Comparison of ENCODE assay signal across 11 mouse cellular contexts in genomic region chr4:142065270-142065669, GRCm38 (mm10). TPM values are rescaled to one million over a fixed set of nuclear protein-coding genes. Genes with fewer than 3 reads are reported as not detected.
DNase-seq lines count a peak whose midpoint lies in the region; ATAC-seq and TF ChIP-seq lines count a peak whose summit lies in the region.
"Had no signal": no experiment of that assay in that cellular context is flagged by ENCODE, and none has a peak within 500 bp of the region (broad histone marks: within the 10 kb centered on the region; RNA-seq: fewer than 3 reads in every experiment).

No protein-coding gene starts in this region.

- intact Hi-C loops in gastrocnemius, postnatal 14 days (cut with DNase I; ENCODE audit: low total_unique reads), result no loop called here
- intact Hi-C loops in left cerebral cortex, postnatal 25 days (cut with DNase I), result no loop called here

- H3K27me3 ChIP-seq in heart, embryonic 10.5 days (ENCODE audit: insufficient read depth, poor library complexity, severe bottlenecking), result no peaks in the 10 kb centered on the region
- H3K27me3 ChIP-seq in hindbrain, postnatal 0 days (ENCODE audit: insufficient read depth, low read length), result no peaks in the 10 kb centered on the region
- H3K27me3 ChIP-seq: limb, embryonic 13.5 days had no signal

- no peak overlapping the region for H3K4me3 ChIP-seq in heart, embryonic 10.5 days
- no peak overlapping the region for H3K4me3 ChIP-seq in hindbrain, postnatal 0 days (ENCODE audit: low read length)
- H3K4me3 ChIP-seq: limb, embryonic 13.5 days had no signal

- no peaks in the 10 kb centered on the region for H3K36me3 ChIP-seq in heart, embryonic 10.5 days
- no peaks in the 10 kb centered on the region for H3K36me3 ChIP-seq in hindbrain, postnatal 0 days (ENCODE audit: insufficient read depth, low read length)
- H3K36me3 ChIP-seq: limb, embryonic 13.5 days had no signal

- H3K27ac ChIP-seq in heart, embryonic 10.5 days, result no peak overlapping the region
- no peak overlapping the region for H3K27ac ChIP-seq in hindbrain, postnatal 0 days
- H3K27ac ChIP-seq: limb, embryonic 13.5 days had no signal

- DNase-seq in heart, adult 11 months, result peak; percentile 98
- DNase-seq in heart, embryonic 10.5 days (ENCODE audit: low spot score), result no peak
- peak; percentile 32 for DNase-seq in gastrocnemius, postnatal 14 days
- peak; percentile 65 for DNase-seq in kidney, adult 9 months
- no peak for DNase-seq in hindbrain, postnatal 0 days (ENCODE audit: low spot score)
- no peak for DNase-seq in left cerebral cortex, postnatal 25 days (ENCODE audit: low spot score in 2 of 2)
- DNase-seq in B cell, adult 2 months, result no peak

- ATAC-seq in megakaryocyte-erythroid progenitor cell, adult 5-6 weeks (replicated peaks; ENCODE audit: low FRiP score, low TSS enrichment, poor library complexity, severe bottlenecking), result peak; percentile 48
- ATAC-seq in hindbrain, postnatal 0 days, result no peak
- ATAC-seq: CD4-positive, CD25-positive, alpha-beta regulatory T cell, adult 4 months had no signal

- WGBS in heart, embryonic 10.5 days, result 67% methylated on average over 8 of the region's 8 CpGs
- WGBS in hindbrain, postnatal 0 days, result 76% methylated on average over 8 of the region's 8 CpGs

- H3K9ac ChIP-seq in hindbrain, postnatal 0 days (replicated peaks; ENCODE audit: low read length), result no peak overlapping the region
- H3K9ac ChIP-seq: limb, embryonic 13.5 days had no signal

- H3K4me2 ChIP-seq in hindbrain, postnatal 0 days (ENCODE audit: low read depth, low read length), result no peak overlapping the region
- H3K4me2 ChIP-seq: limb, embryonic 13.5 days had no signal

- H3K4me1 ChIP-seq in heart, embryonic 10.5 days, result peaks cover 52% of the 10 kb centered on the region
- H3K4me1 ChIP-seq in hindbrain, postnatal 0 days (ENCODE audit: insufficient read depth, low read length), result 0 out of 2 replicates have a peak, but pooled peaks cover 4% of the 10 kb centered on the region

- TF ChIP-seq CTCF in hindbrain, postnatal 0 days (IDR thresholded peaks at IDR 0.05; ENCODE audit: low read depth), result no peak

- H3K9me3 ChIP-seq in heart, embryonic 10.5 days, result no peaks in the 10 kb centered on the region
- no peaks in the 10 kb centered on the region for H3K9me3 ChIP-seq in hindbrain, postnatal 0 days (ENCODE audit: low read length)
- H3K9me3 ChIP-seq: limb, embryonic 13.5 days had no signal

RNA-seq across cellular contexts. Expression of gene Tmem51, which starts 18.8 kb away (rescaled TPM):
- polyA plus RNA-seq in heart, embryonic 10.5 days (2016; fragmentation: Nextera tagmentation; extraction: Ambion mirVana), result 21.0 and 25.9 TPM in 2 replicates
- 1 to 10 TPM; 2.5 to 2.8 TPM for total RNA-seq in gastrocnemius, postnatal 14 days (2021)
- 0.42 TPM in 1 of 2 replicates, not detected in the other for total RNA-seq in megakaryocyte-erythroid progenitor cell, adult 5-6 weeks (2014; fragmentation: Nextera tagmentation)
- not detected in 2 replicates for total RNA-seq in megakaryocyte-erythroid progenitor cell, adult 5-6 weeks (2017)
- 7.5 and 7.6 TPM in 2 replicates for total RNA-seq in hindbrain, postnatal 0 days (2014; rRNA removed)
- 7.8 and 8.6 TPM in 2 replicates for polyA plus RNA-seq in hindbrain, postnatal 0 days (2015; fragmentation: Nextera tagmentation; extraction: Ambion mirVana)
- total RNA-seq in left cerebral cortex, postnatal 25 days (2021), result 1 to 10 TPM; 3.9 to 4.6 TPM

RNA-seq across cellular contexts. Expression of gene Fhad1, which starts 50.4 kb away (rescaled TPM):
- 3.4 and 5.2 TPM in 2 replicates for polyA plus RNA-seq in heart, embryonic 10.5 days (2016; fragmentation: Nextera tagmentation; extraction: Ambion mirVana)
- total RNA-seq in gastrocnemius, postnatal 14 days (2021), result 1 to 10 TPM; 1.4 to 1.7 TPM
- total RNA-seq in megakaryocyte-erythroid progenitor cell, adult 5-6 weeks (2014; fragmentation: Nextera tagmentation), result not detected in 2 replicates
- total RNA-seq in megakaryocyte-erythroid progenitor cell, adult 5-6 weeks (2017), result not detected in 2 replicates
- total RNA-seq in hindbrain, postnatal 0 days (2014; rRNA removed), result 2.0 and 16.9 TPM in 2 replicates
- 5.8 and 7.5 TPM in 2 replicates for polyA plus RNA-seq in hindbrain, postnatal 0 days (2015; fragmentation: Nextera tagmentation; extraction: Ambion mirVana)
- 1 to 10 TPM; 4.6 to 5.1 TPM for total RNA-seq in left cerebral cortex, postnatal 25 days (2021)
- total RNA-seq: neutrophil, adult 5-6 weeks had no signal

Comparison
In these comparisons a context has a peak if more than half of its experiments do, and no peak if none do; other contexts are left out.
1. DNase-seq: peak in heart, adult 11 months (single experiment), gastrocnemius, postnatal 14 days (single experiment) and kidney, adult 9 months (single experiment); none in heart, embryonic 10.5 days (single experiment), hindbrain, postnatal 0 days (single experiment), left cerebral cortex, postnatal 25 days (0 of 2) and B cell, adult 2 months (0 of 2).